Mouse (Mus musculus): Measurements from ENCODE around the gene 1300017J02Rik.

- TF ChIP-seq EP300 (IDR thresholded peaks at IDR 0.05; ENCODE audit: insufficient read depth, low read depth, low read length) = no peak
- TF ChIP-seq CTCF (IDR thresholded peaks at IDR 0.05; ENCODE audit: low read depth, low read length) = no peak
- no peak for TF ChIP-seq POLR2A (IDR thresholded peaks at IDR 0.05; ENCODE audit: insufficient read depth, low read length)
Observed at GRCm38 (mm10) chr9:103239471-103239870, 65.4 kb downstream of the 1300017J02Rik start.

Measured in ES-Bruce4 (cell line).